8 mouse cellular contexts compared by ENCODE assay signal in the genomic region with DNA sequence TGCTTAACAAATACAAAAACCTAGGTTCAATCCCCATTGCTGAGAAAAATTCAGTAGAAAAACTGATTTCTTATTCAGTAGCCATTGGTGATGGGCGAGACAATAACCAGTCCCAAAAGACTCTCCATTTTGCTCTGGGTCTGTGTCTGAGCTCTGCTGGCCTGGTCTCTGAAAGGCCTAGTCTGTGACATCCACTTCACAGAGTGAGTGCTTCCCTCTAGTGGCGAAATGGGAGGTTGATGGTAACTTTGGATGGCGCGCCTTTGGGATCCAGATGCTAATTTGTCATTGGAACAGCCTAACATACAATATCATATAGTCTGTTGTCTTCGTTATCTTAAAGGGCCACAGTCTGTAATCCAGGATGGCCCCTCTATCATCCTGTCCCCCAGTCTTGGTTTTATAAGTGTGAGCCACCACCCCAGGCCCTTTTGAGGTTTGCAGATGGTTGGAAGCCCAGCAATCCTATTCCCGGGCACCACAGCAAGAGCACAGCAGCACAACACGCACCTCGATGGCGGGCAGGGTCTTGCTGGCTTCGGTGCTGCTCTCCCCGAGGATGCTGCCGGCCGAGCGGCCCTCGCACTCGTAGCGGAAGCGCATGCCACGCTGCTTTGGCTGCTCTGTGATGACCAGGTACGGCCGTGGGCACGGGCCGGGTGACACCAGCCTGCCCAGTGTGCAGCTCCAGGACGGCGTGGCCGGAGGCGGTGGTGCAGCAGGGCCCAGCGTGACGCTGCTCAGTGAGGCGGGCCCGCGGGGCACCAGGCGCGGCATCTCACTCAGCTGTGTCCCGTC. TPM values are rescaled to one million over a fixed set of nuclear protein-coding genes. Genes with fewer than 3 reads are reported as not detected.
A peak's percentile ranks its signal among the peaks of the same experiment; 100 is the strongest.
DNase-seq lines count a peak whose midpoint lies in the region; ATAC-seq lines count a peak whose summit lies in the region.

No protein-coding gene starts in this region.

- no peaks in the 10 kb centered on the region for H3K27me3 ChIP-seq in intestine, embryonic 16.5 days (replicated peaks; ENCODE audit: control insufficient read depth, insufficient read depth, low read length)
- H3K27me3 ChIP-seq in midbrain, embryonic 10.5 days (ENCODE audit: low read depth, poor library complexity, severe bottlenecking) = peaks cover 14% of the 10 kb centered on the region

- DNase-seq in ovary, postnatal 10 days (ENCODE audit: low spot score) = peak; percentile 52
- no peak for DNase-seq in ovary, adult 18-20 months (ENCODE audit: low spot score)
- DNase-seq in embryo, embryonic 10 days (ENCODE audit: low spot score) = peak; percentile 95
- DNase-seq in gastrocnemius, postnatal 14 days = peak; percentile 61
- peak; percentile 67 to 73 for DNase-seq in left cerebral cortex, postnatal 36 days (ENCODE audit: low spot score in 2 of 2)
- DNase-seq in midbrain, embryonic 10.5 days (ENCODE audit: low spot score) = peak; percentile 80
- DNase-seq in skeletal muscle tissue, adult 2 months (ENCODE audit: low read depth, low spot score) = peak; percentile 47

- H3K4me3 ChIP-seq in intestine, embryonic 16.5 days (ENCODE audit: low read length) = peak overlapping the region; percentile 28
- peak overlapping the region; percentile 48 for H3K4me3 ChIP-seq in midbrain, embryonic 10.5 days

- intact Hi-C loops in gastrocnemius, postnatal 14 days (cut with DNase I; ENCODE audit: low total_unique reads) = loop anchor here (5.0 kb wide), 1 partner anchor 37 kb away; no protein-coding TSS in a partner anchor
- intact Hi-C loops in left cerebral cortex, postnatal 36 days (cut with DNase I) = loop anchor here (2.0 kb wide), 1 partner anchor 28 kb away; no protein-coding TSS in a partner anchor

- peak overlapping the region; percentile 60 for H3K9ac ChIP-seq in intestine, embryonic 16.5 days (ENCODE audit: low read depth, low read length)

- 11% methylated on average over 35 of the region's 35 CpGs for WGBS in intestine, embryonic 16.5 days
- 7% methylated on average over 35 of the region's 35 CpGs for WGBS in midbrain, embryonic 10.5 days

- H3K36me3 ChIP-seq in intestine, embryonic 16.5 days (ENCODE audit: control insufficient read depth, insufficient read depth, low read length) = peaks cover 2% of the 10 kb centered on the region; the same call in 1 of the 2 replicates
- no peaks in the 10 kb centered on the region for H3K36me3 ChIP-seq in midbrain, embryonic 10.5 days

- H3K4me2 ChIP-seq in intestine, embryonic 16.5 days (ENCODE audit: low read depth, low read length) = peak overlapping the region; percentile 50

- peaks cover 18% of the 10 kb centered on the region for H3K4me1 ChIP-seq in intestine, embryonic 16.5 days (ENCODE audit: control insufficient read depth, insufficient read depth, low read length)
- H3K4me1 ChIP-seq in midbrain, embryonic 10.5 days = peaks cover 8% of the 10 kb centered on the region

- ATAC-seq in intestine, embryonic 16.5 days = peak; percentile 57

- no peak overlapping the region for H3K27ac ChIP-seq in intestine, embryonic 16.5 days (ENCODE audit: low read length)
- H3K27ac ChIP-seq in midbrain, embryonic 10.5 days (replicated peaks) = peak overlapping the region; percentile 64

- no peaks in the 10 kb centered on the region for H3K9me3 ChIP-seq in intestine, embryonic 16.5 days (ENCODE audit: control insufficient read depth, low read length)
- no peaks in the 10 kb centered on the region for H3K9me3 ChIP-seq in midbrain, embryonic 10.5 days (replicated peaks)

RNA-seq across cellular contexts. Expression of a gene that starts 10.0 kb away (rescaled TPM):
- total RNA-seq in gastrocnemius, postnatal 14 days (2021) = 1 to 10 TPM; 4.9 to 7.3 TPM
- polyA plus RNA-seq in intestine, embryonic 16.5 days (2015; fragmentation: Nextera tagmentation; extraction: Ambion mirVana) = 8.8 and 10.6 TPM in 2 replicates
- 1 to 10 TPM; 4.6 to 6.7 TPM for total RNA-seq in left cerebral cortex, postnatal 36 days (2021)
- polyA plus RNA-seq in midbrain, embryonic 10.5 days (2016; fragmentation: Nextera tagmentation; extraction: Ambion mirVana) = 3.8 and 4.7 TPM in 2 replicates

RNA-seq across cellular contexts. Expression of a gene that starts 14.9 kb away (rescaled TPM):
- total RNA-seq in gastrocnemius, postnatal 14 days (2021) = 10 to 100 TPM; 10.6 to 12.0 TPM
- polyA plus RNA-seq in intestine, embryonic 16.5 days (2015; fragmentation: Nextera tagmentation; extraction: Ambion mirVana) = 30.3 and 32.5 TPM in 2 replicates
- 100 to 1,000 TPM in 1 of 2 experiments, 10 to 100 TPM in 1; 65.1 to 110 TPM for total RNA-seq in left cerebral cortex, postnatal 36 days (2021)
- 51.8 and 61.1 TPM in 2 replicates for polyA plus RNA-seq in midbrain, embryonic 10.5 days (2016; fragmentation: Nextera tagmentation; extraction: Ambion mirVana)

RNA-seq across cellular contexts. Expression of a gene that starts 41.8 kb away (rescaled TPM):
- total RNA-seq in gastrocnemius, postnatal 14 days (2021) = 10 to 100 TPM; 50.0 to 55.1 TPM
- 132 and 137 TPM in 2 replicates for polyA plus RNA-seq in intestine, embryonic 16.5 days (2015; fragmentation: Nextera tagmentation; extraction: Ambion mirVana)
- 10 to 100 TPM; 52.6 to 54.1 TPM for total RNA-seq in left cerebral cortex, postnatal 36 days (2021)
- polyA plus RNA-seq in midbrain, embryonic 10.5 days (2016; fragmentation: Nextera tagmentation; extraction: Ambion mirVana) = 177 TPM in 2 replicates

RNA-seq across cellular contexts. Expression of a gene that starts 42.1 kb away (rescaled TPM):
- under 1 TPM in 1 of 2 experiments, not detected in 1; 0.27 TPM for total RNA-seq in gastrocnemius, postnatal 14 days (2021)
- 0.42 and 0.64 TPM in 2 replicates for polyA plus RNA-seq in intestine, embryonic 16.5 days (2015; fragmentation: Nextera tagmentation; extraction: Ambion mirVana)
- total RNA-seq in left cerebral cortex, postnatal 36 days (2021) = 1 to 10 TPM; 1.2 to 1.3 TPM
- polyA plus RNA-seq in midbrain, embryonic 10.5 days (2016; fragmentation: Nextera tagmentation; extraction: Ambion mirVana) = 0.10 and 0.22 TPM in 2 replicates

RNA-seq across cellular contexts. Expression of a gene that starts 45.6 kb away (rescaled TPM):
- 10 to 100 TPM; 39.8 to 47.7 TPM for total RNA-seq in gastrocnemius, postnatal 14 days (2021)
- polyA plus RNA-seq in intestine, embryonic 16.5 days (2015; fragmentation: Nextera tagmentation; extraction: Ambion mirVana) = 70.5 and 77.6 TPM in 2 replicates
- 100 to 1,000 TPM; 147 to 157 TPM for total RNA-seq in left cerebral cortex, postnatal 36 days (2021)
- polyA plus RNA-seq in midbrain, embryonic 10.5 days (2016; fragmentation: Nextera tagmentation; extraction: Ambion mirVana) = 82.3 and 88.4 TPM in 2 replicates

Comparison
In these comparisons a context has a peak if more than half of its experiments do, and no peak if none do; other contexts are left out.
1. RNA of a gene that starts 14.9 kb away (total RNA-seq): 65.1 to 110 TPM in left cerebral cortex, postnatal 36 days; 10.6 to 12.0 TPM in gastrocnemius, postnatal 14 days; every median in the first group is over 4 times any median in the second.